Mouse (Mus musculus) gastrocnemius, postnatal 14 days (tissue): ENCODE data around the gene Mansc4. TPM values are rescaled to one million over a fixed set of nuclear protein-coding genes. Genes with fewer than 3 reads are reported as not detected.

ENCODE experiments used
- DNase-seq: peaks from one replicate; pipeline ENCODE4 v3.0.0; 2021; ENCODE audit warnings: mixed read lengths
- intact Hi-C: fragments of 180-260 bp; cut with DNase I; formaldehyde crosslinking; loops from one replicate; pipeline ENCODE4 v1.15.1; 2025; ENCODE audit warnings: low total_unique reads
- long read RNA-seq, 2 experiments: library from polyadenylated mRNA; stranded (forward); transcript quantifications; one replicate each; pipeline ENCODE4 v2.0.0; 2021
- total RNA-seq, 2 experiments: library from RNA; stranded (reverse); gene quantifications; 2 replicates each; pipeline ENCODE4 v1.2.3; 2021

The Mansc4 gene
- total RNA-seq, result under 1 TPM in 1 of 2 experiments, not detected in 1; 0.18 TPM
- long read RNA-seq, experiment 1, result 0 reads
- long read RNA-seq, experiment 2, result 0 reads

DNA sequence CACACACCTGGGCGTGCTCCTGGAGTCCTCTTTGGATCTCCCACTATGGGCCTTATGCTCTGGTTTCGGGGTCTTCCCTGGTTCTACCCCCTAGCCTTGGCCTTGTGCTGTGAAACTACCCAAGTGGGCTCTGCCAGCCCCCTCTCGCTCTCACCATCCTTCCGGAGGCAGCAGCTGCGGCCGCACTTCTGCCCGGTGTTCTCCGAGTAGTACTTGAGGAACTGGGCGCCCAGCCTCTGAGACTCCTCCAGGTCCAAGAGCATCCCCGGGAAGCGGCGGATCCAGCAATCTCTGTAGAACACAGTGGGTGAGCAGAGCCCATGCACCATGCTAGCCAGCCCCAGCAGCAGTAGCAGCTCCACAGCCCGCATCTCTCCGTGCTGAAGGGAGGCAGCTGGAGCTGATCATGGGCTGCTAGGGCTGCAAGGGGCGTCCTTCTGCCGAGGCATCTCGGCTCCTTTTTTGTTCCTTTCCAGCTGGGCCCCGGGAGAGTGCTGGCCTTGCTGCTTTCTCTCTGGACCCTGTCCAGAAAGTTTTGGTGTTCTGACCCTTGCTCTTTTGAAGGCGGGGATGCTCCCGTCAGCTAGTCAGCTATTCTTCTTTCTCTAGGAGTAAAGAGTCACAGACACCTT is at the start of gene Mansc4:
Mansc4 (minus strand) TSS at position 439 of the 632 bp plus-strand sequence.
- intact Hi-C loops, result no loop called here
- DNase-seq, result peak; percentile 34

DNA sequence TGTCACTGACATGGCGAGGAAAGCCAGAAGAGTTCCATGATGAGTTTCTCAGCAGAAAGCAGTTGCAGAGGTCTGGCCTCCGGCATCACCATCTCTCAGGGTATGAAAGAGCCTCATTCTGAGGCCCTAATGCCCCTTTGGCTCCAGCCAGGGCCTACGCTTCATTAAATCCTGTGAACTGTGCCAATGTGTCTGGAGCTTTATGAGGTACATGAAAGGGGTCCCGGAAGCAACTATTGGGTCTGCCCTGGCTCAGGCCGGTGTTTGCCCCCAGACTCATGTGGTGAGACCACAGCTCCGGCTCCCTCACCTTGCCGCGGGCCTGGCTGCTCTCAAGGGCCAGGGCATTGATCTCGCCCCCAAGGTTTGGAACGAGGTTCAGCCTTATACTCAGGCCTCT is 40.4 kb upstream of the Mansc4 start:
- no peak for DNase-seq
- intact Hi-C loops, result no loop called here

GRCm38 (mm10) chr6:147121320-147121719 is 34.5 kb upstream of the Mansc4 start:
- DNase-seq, result no peak
- intact Hi-C loops, result no loop called here

DNA sequence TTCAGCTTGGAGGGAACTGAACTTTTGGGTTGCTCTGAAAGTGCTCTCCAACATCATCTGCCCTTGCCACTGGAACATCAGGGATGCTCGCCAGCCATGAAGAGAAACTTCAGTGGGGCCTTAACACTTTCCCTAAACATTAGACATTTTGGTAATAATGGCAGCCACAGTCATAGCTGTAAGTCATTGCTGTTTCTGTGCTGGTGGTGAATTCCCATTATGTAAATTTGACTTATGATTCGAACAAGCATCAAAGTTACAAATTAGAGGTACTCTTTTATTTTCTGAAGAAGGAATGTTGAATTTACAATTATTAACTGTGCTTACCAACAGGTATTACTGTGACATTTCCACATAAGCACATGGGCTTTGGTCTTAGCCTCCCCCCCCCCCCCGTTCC is 31.4 kb upstream of the Mansc4 start:
- no peak for DNase-seq
- intact Hi-C loops, result no loop called here

GRCm38 (mm10) chr6:147117764-147118163 is 30.9 kb upstream of the Mansc4 start:
- intact Hi-C loops, result no loop called here
- DNase-seq, result no peak

GRCm38 (mm10) chr6:147116579-147116978 is 29.7 kb upstream of the Mansc4 start:
- intact Hi-C loops, result no loop called here

DNA sequence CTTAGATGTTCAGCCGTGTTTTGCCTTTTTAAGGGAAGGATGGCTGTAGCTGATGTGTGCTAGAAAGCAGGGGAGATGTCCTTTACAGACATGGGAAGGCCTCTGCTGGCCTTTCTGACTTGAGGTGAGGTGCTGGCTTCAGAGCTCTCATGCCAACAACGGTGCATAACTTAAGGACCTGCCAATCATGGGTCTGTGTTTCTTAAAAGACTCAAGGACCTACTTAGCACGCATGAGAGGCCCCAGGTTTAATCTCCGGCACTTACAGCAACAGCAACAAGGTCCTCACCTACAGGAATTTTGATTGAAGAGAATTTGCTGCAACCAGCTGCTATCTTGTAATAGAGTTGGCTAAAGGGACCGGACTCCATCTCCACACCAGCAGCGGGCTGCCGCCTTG is 22.5 kb upstream of the Mansc4 start:
- no peak for DNase-seq
- intact Hi-C loops, result loop anchor here (10.0 kb wide), 1 partner anchor 94 kb away; no protein-coding TSS in a partner anchor

More at GRCm38 (mm10) chr6:147116579-147116978, 29.7 kb upstream of the Mansc4 start:
- peak; percentile 85 for DNase-seq

- intact Hi-C loops, result loop anchor here (10.0 kb wide), 1 partner anchor 92 kb away; no protein-coding TSS in a partner anchor
- DNase-seq, result no peak
Observed at GRCm38 (mm10) chr6:147106716-147107115, 19.9 kb upstream of the Mansc4 start.

GRCm38 (mm10) chr6:147105529-147105928 is 18.7 kb upstream of the Mansc4 start:
- no peak for DNase-seq
- intact Hi-C loops, result loop anchor here (10.0 kb wide), 1 partner anchor 91 kb away; no protein-coding TSS in a partner anchor

DNA sequence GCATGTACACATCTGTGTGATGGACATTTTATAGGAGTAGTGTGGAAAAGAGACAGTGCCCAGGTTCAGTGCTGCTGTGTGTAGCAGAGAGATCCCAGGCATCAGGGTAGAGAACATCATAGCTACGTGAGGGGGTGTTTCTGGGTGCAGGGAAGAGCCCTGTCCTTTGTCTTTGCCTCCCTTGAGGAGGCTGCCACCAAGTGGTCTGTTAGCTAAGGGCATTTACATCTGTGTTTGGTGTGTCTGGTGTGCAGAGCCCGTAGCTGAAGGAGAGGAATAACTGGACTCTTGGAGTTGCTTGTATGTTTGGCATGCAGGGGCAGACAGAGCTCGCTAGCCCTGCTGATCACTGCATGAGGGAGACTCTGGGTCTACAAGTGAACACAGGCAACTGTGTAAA is 15.5 kb upstream of the Mansc4 start:
- DNase-seq, result no peak
- intact Hi-C loops, result loop anchor here (10.0 kb wide), 1 partner anchor 87 kb away; no protein-coding TSS in a partner anchor

DNA sequence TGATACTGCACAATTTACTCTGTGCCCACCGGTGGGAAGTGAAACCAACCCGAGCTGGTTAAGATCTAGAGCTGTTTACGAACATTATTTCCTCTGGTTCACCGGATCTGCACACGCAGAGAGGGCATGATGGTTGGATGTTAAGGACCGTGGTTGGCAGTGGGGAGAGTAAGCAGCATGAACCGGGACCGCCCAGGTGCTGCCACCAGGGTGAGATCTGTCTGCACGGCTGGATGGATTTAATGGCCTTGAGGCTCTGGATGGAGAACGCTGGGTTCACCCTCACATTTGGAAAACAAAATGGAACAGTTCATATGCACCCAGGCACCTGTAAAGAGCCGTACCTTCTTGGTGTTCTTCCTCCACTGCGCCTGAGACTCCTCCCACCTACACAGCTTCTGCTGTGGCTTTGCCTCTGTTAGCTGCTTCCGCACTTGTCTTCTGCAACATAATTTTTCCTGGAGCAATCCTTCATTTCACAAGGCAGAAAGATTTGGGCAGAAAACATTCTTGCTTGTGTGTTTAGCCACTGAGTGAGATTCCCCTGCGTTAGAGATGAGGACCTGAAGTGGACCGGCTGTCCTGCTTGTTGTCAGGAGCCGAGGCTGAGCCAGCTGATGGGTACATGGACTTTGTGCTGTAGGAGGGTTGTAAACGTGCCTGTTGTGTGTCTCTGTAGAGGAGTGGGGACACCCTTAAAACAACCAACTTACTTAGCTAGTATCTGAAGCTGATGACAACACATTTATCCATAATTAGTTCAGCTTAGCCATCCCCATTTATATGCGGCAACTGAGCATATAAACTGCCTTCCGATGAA is 12.8 kb upstream of the Mansc4 start:
- intact Hi-C loops, result loop anchor here (10.0 kb wide), 1 partner anchor 85 kb away; no protein-coding TSS in a partner anchor

DNA sequence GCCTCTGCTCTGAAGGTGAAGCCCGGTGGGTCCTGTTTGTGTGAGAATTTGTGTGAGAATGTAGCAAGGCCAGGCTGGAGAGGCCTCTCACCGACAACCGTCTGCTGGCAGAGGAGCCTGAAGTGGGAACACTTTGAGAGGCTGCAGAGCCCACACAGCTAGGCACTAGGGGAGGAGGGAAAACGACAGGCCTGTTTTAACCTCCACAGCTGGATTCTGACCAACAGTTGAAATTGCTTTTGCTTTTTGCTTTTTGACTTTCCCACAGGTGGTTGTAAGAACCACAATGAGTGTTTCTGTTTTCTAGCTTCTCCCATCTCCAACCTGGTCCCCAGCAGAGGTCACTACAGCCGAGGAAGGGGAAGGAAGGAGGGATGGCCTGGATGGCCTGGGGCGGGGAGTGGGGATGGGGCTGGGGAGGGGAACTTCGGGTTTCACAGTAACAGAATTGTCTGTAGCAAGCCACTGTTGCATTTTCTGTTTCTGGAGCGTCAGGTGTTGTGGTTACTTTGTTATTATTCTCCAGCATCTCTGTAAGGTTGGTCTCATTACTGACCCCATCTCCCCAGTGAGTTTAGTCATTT is 10.6 kb upstream of the Mansc4 start:
- DNase-seq, result no peak
- intact Hi-C loops, result no loop called here

More for the DNA sequence above, 12.8 kb upstream of the Mansc4 start:
- DNase-seq, result no peak

GRCm38 (mm10) chr6:147096934-147097333 is 10.1 kb upstream of the Mansc4 start:
- no peak for DNase-seq
- intact Hi-C loops, result no loop called here

DNA sequence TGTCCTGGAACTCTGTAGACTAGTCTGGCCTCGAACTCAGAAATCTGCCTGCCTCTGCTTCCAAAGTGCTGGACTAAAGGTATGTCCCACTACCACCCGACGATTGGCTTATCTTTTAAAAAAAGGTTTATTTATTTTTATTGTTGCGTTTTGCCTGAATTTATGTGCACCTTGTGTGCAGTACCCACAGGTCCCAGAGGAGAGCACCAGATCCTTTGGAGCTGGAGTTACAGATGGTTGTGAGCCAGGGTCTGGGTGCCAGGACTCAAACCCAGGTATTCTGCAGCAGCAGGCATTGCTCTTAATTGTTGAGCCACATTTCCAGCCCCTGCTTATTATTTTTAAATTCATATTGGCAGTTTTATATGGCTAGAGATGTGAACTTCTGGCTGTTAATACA is 9.3 kb upstream of the Mansc4 start:
- intact Hi-C loops, result no loop called here
- DNase-seq, result no peak

DNA sequence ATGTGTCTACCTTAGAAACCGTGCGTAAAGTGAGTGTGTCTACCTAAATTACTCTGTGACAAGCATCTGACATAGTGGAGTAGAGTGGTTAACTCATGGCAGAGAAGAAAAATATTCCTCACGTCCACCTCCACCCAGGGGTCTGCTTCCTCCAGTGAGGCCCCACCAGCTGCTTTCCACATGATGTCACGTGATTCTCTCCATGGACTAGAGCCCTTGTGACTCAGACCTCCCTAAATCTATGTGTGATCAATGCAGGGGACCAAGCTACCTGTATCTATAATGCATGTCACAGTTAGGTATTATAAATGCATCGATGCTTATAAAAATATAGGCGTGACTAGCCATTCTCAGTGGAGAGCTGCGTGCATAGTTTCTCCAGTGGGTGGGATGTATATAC is 7.9 kb upstream of the Mansc4 start:
- DNase-seq, result no peak
- intact Hi-C loops, result no loop called here

DNA sequence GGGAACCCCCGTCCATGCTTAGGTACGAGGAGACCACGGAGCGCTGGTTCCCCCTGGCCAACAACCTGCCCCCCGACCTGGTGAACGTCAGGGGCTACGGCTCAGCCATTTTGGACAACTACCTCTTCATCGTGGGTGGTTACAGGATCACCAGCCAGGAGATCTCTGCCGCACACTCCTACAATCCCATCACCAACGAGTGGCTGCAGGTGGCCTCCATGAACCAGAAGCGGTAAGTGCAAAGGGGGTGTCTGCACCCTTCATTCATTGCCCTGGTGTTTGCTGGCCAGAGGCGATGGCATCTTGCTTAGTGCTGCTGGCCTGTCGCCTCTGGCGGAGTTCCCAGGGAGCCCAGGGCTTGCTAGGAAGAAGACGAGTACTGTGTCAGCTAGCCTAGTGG is 5.3 kb upstream of the Mansc4 start:
- intact Hi-C loops, result no loop called here

DNA sequence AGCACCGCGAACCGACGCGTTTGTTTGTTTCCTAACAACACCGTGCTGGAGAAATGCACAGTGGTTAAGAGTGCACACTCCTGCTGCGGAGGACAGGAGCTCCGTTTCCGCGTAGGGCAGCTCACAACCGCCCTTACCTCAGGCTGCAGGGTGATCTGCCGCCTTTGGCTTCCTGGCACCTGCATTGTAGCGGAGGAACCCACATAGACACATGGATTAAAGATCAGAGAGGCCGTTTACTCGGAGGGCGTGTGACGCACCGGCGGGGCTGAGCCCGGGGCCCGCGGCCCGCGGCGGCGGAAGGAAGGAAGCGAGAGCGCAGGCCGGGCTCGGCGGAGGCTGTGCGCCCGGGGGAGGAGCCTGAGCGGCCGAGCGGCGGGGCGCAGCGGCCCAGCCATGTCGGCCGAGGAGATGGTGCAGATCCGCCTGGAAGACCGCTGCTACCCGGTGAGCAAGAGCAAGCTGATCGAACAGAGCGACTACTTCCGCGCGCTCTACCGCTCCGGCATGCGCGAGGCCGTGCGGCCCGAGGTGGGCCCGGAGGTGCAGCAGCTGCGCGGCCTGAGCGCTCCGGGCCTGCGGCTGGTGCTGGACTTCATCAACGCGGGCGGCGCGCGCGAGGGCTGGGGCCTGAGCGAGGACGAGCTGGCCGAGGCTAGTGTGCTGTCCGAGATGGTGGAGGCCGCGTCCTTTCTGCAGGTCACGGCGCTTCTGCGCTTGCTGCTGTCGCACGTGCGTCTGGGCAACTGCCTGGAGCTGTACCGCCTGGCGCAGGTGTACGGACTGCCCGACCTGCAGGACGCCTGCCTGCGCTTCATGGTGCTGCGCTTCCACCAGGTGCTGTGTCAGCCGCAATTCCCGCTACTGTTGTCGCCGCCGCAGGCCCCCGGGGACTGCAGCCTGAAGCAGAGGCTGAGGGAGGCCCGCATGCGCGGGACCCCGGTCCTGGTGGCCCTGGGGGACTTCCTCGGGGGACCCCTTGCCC is 4.6 kb upstream of the Mansc4 start, which contains the start of gene Klhl42:
Klhl42 (plus strand) TSS at position 244 of the 985 bp plus-strand sequence.
- intact Hi-C loops, result no loop called here
- peak; percentile 78 for DNase-seq

More for the DNA sequence above, 5.3 kb upstream of the Mansc4 start:
- DNase-seq, result peak; percentile 72

DNA sequence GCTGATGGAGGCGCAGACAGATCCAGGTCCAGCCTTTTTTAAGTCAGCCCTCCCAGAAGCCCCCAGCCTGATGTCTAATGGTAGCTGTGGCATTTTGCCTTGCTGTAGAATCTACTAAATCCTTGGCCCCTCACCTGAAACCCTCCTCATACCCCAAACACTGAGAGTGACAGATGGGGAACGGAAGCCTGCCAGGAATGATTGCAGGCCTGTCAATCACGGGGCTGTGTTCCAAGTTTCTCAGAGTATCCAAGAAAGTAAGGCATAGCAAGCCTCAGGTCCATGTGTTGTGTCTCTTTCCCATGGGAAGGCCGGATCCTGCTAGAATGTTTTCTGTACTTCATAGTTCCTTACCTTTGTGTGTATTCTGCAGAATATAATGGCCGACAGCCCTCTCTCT is 3.4 kb upstream of the Mansc4 start:
- intact Hi-C loops, result no loop called here

GRCm38 (mm10) chr6:147088517-147088916 is 1.7 kb upstream of the Mansc4 start:
- no peak for DNase-seq
- intact Hi-C loops, result no loop called here

More for the DNA sequence above, 3.4 kb upstream of the Mansc4 start:
- no peak for DNase-seq
